Mouse (Mus musculus) spleen, adult 2 months (tissue): ENCODE measurements around the gene Il25.

ENCODE experiments used
- CTCF ChIP-seq: fragments of 200-500 bp; IDR thresholded peaks from 2 replicates; pipeline ENCODE4 v1.5.1; 2011; ENCODE audit warnings: mild to moderate bottlenecking, inconsistent platforms; ENCODE audit not compliant: insufficient read depth, insufficient read length, insufficient replicate concordance; ENCODE audit errors: extremely low read depth
- POLR2A ChIP-seq: fragments of 200-500 bp; IDR thresholded peaks from 2 replicates; pipeline ENCODE4 v1.6.1; 2011; ENCODE audit warnings: low read depth, low read length, inconsistent platforms

DNA sequence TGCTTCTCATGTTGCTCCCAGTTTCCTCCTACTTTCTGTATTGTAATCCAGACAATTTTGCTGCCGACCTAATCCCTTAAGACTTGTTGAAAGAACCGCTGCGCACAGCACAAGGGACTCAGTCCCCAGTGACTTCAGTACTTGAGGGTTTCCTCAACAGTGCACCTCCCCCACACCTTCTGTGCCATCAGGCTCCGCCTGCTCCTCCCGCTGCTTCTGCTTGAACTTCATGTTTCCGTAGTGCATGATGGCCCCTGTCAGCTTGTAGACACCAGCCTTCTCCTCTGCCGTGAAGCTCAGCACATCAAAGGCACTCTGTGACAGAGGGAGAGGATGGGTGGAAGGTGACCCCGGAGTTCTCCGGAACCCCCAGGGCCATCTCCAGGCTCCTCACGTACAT, 28.3 kb downstream of the Il25 start:
- TF ChIP-seq CTCF = no peak
- no peak for TF ChIP-seq POLR2A
